Mouse (Mus musculus): ENCODE measurements at regions not wholly inside any gene's neighbourhood (a gene's known extent, or its start where the extent isn't known, plus 50 kb on each side); places are given as distances from the start of the nearest gene placed in this dataset.

GRCm38 (mm10) chr9:79022291-79022690 lies 406.9 kb downstream of the Cd109 start:
- TF ChIP-seq EP300 (optimal IDR thresholded peaks at IDR 0.05) (no peak), CTCF (IDR thresholded peaks at IDR 0.05; ENCODE audit: low read depth) (no peak)

Data from stomach, postnatal 0 days (tissue).